Mouse (Mus musculus) MEL (cell line): ENCODE measurements around the gene Ddx55. TPM values are rescaled to one million over a fixed set of nuclear protein-coding genes. Genes with fewer than 3 reads are reported as not detected.
A peak's percentile ranks its signal among the peaks of the same experiment; 100 is the strongest.
"Not testable (repeated sequence)": the region's sequence is repeated elsewhere in the genome, so short reads cannot be mapped to it uniquely, and the experiment has no call there.

ENCODE experiments used
- DNase-seq: peaks from one replicate; pipeline ENCODE4 v3.0.0; 2011; ENCODE audit warnings: low read depth, low spot score
- H3K27ac ChIP-seq: 2 replicates; pipeline ENCODE4 v1.5.1; 2012; ENCODE audit warnings: low read depth, mild to moderate bottlenecking, control low read depth, low read length, moderate library complexity; ENCODE audit not compliant: control insufficient read depth
- H3K27me3 ChIP-seq, 2 experiments: fragments of 150-350 bp in 1 of 2; sonication (generic) in 1 of 2; 2 replicates each; pipeline ENCODE4 v1.6.1; 2012; ENCODE audit warnings: low read length in 2 of 2, mild to moderate bottlenecking in 2 of 2, improper control_type of control experiment in 1 of 2, moderate library complexity in 1 of 2; ENCODE audit not compliant: insufficient read depth in 2 of 2, control insufficient read depth in 1 of 2
- H3K36me3 ChIP-seq, 2 experiments: 2 replicates each; pipeline ENCODE4 v1.6.1; 2012 to 2014; ENCODE audit warnings: low read length in 2 of 2, improper control_type of control experiment in 1 of 2, inconsistent platforms in 1 of 2, mild to moderate bottlenecking in 1 of 2; ENCODE audit not compliant: insufficient read depth in 2 of 2, control insufficient read depth in 1 of 2
- H3K4me1 ChIP-seq, 2 experiments: fragments of 150-350 bp in 1 of 2; sonication (generic) in 1 of 2; 2 replicates each; pipeline ENCODE4 v1.6.1; 2012; ENCODE audit warnings: low read length in 2 of 2, improper control_type of control experiment in 1 of 2, mild to moderate bottlenecking in 1 of 2; ENCODE audit not compliant: insufficient read depth in 2 of 2, control insufficient read depth in 1 of 2
- H3K4me3 ChIP-seq, 2 experiments: fragments of 150-350 bp in 1 of 2; sonication (generic) in 1 of 2; 2 replicates each; pipeline ENCODE4 v1.5.1; 2012; ENCODE audit warnings: low read depth in 2 of 2, low read length in 2 of 2, mild to moderate bottlenecking in 2 of 2, moderate library complexity in 2 of 2, control low read depth in 1 of 2, improper control_type of control experiment in 1 of 2; ENCODE audit not compliant: control insufficient read depth in 1 of 2, insufficient read depth in 1 of 2
- H3K79me2 ChIP-seq: 2 replicates; pipeline ENCODE4 v1.6.1; 2012; ENCODE audit warnings: mild to moderate bottlenecking, low read length, moderate library complexity; ENCODE audit not compliant: control insufficient read depth, poor library complexity, insufficient read depth
- H3K9ac ChIP-seq: 2 replicates; pipeline ENCODE4 v1.6.1; 2012; ENCODE audit warnings: low read depth, mild to moderate bottlenecking, control low read depth, low read length, moderate library complexity; ENCODE audit not compliant: control insufficient read depth, poor library complexity, severe bottlenecking
- H3K9me3 ChIP-seq: fragments of 150-350 bp; sonication (generic); replicated peaks from 2 replicates; pipeline ENCODE4 v1.6.1; 2012; ENCODE audit warnings: mild to moderate bottlenecking, low read length, improper control_type of control experiment, moderate library complexity; ENCODE audit not compliant: insufficient read depth
- BHLHE40 ChIP-seq: IDR thresholded peaks from 2 replicates; pipeline ENCODE4 v1.6.1; 2012; ENCODE audit warnings: low read depth, mild to moderate bottlenecking, inconsistent platforms, low read length, improper control_type of control experiment, borderline replicate concordance
- CHD1 ChIP-seq: IDR thresholded peaks from 2 replicates; pipeline ENCODE4 v1.6.1; 2012; ENCODE audit warnings: low read depth, mild to moderate bottlenecking, inconsistent platforms, low read length, improper control_type of control experiment
- CTCF ChIP-seq, 3 experiments: IDR thresholded peaks in 2 of 3; conservative IDR thresholded peaks in 1 of 3; 2 replicates each; pipeline ENCODE4 v1.5.1; 2011 to 2012; ENCODE audit warnings: low read length in 3 of 3, low read depth in 2 of 3, mild to moderate bottlenecking in 2 of 3, improper control_type of control experiment in 1 of 3, inconsistent platforms in 1 of 3, mixed read lengths in 1 of 3, moderate library complexity in 1 of 3; ENCODE audit not compliant: control insufficient read depth in 1 of 3, insufficient read depth in 1 of 3, poor library complexity in 1 of 3, severe bottlenecking in 1 of 3
- EP300 ChIP-seq, 2 experiments: IDR thresholded peaks; 2 replicates each; pipeline ENCODE4 v1.6.1; 2011; ENCODE audit warnings: improper control_type of control experiment in 2 of 2, low read length in 2 of 2, low read depth in 1 of 2, mild to moderate bottlenecking in 1 of 2
- ETS1 ChIP-seq: IDR thresholded peaks from 2 replicates; pipeline ENCODE4 v1.6.1; 2012; ENCODE audit warnings: low read depth, mild to moderate bottlenecking, inconsistent platforms, low read length, improper control_type of control experiment, moderate library complexity
- JUND ChIP-seq: IDR thresholded peaks from 2 replicates; pipeline ENCODE4 v1.6.1; 2011; ENCODE audit warnings: low read depth, mild to moderate bottlenecking, improper control_type of control experiment, low read length
- POLR2A ChIP-seq, 2 experiments: IDR thresholded peaks; 2 replicates each; pipeline ENCODE4 v1.6.1; 2011 to 2012; ENCODE audit warnings: low read length in 2 of 2, mild to moderate bottlenecking in 2 of 2, control low read depth in 1 of 2, improper control_type of control experiment in 1 of 2, low read depth in 1 of 2, moderate library complexity in 1 of 2; ENCODE audit not compliant: control insufficient read depth in 1 of 2, insufficient read depth in 1 of 2, poor library complexity in 1 of 2
- POLR2AphosphoS2 ChIP-seq: IDR thresholded peaks from 2 replicates; pipeline ENCODE4 v1.6.1; 2011; ENCODE audit warnings: low read length, improper control_type of control experiment
- RAD21 ChIP-seq: IDR thresholded peaks from 2 replicates; pipeline ENCODE4 v1.6.1; 2011; ENCODE audit warnings: mild to moderate bottlenecking, low read depth, low read length, improper control_type of control experiment
- ZKSCAN1 ChIP-seq: IDR thresholded peaks from 2 replicates; pipeline ENCODE4 v1.6.1; 2012; ENCODE audit warnings: low read depth, mild to moderate bottlenecking, inconsistent platforms, low read length, improper control_type of control experiment, moderate library complexity
- ZMIZ1 ChIP-seq: IDR thresholded peaks from 2 replicates; pipeline ENCODE4 v1.6.1; 2012; ENCODE audit warnings: low read depth, mild to moderate bottlenecking, inconsistent platforms, low read length, improper control_type of control experiment, moderate library complexity
- ZNF384 ChIP-seq: IDR thresholded peaks from 2 replicates; pipeline ENCODE4 v1.6.1; 2012; ENCODE audit warnings: low read depth, mild to moderate bottlenecking, inconsistent platforms, low read length, improper control_type of control experiment
- polyA plus RNA-seq, 2 experiments: library from polyadenylated mRNA; stranded (reverse) in 1 of 2; unstranded in 1 of 2; fragments of >175 nt in 1 of 2; fragments of >200 nt in 1 of 2; gene quantifications; 2 replicates each; pipeline versions ENCODE4 v1.2.1 to v1.2.4; 2012; ENCODE audit warnings: low replicate concordance in 2 of 2, low read depth in 1 of 2; ENCODE audit not compliant: insufficient read length in 2 of 2, insufficient read depth in 1 of 2, missing spikeins in 1 of 2
- total RNA-seq: library from RNA; depleted of rRNA; stranded (reverse); fragments of 300-350 nt; gene quantifications from 2 replicates; pipeline ENCODE4 v1.2.3, GENCODE M21; 2012

The Ddx55 gene
- total and polyA plus RNA-seq, 3 experiments, result 33.8 to 43.2 TPM; not detected in 1

DNA sequence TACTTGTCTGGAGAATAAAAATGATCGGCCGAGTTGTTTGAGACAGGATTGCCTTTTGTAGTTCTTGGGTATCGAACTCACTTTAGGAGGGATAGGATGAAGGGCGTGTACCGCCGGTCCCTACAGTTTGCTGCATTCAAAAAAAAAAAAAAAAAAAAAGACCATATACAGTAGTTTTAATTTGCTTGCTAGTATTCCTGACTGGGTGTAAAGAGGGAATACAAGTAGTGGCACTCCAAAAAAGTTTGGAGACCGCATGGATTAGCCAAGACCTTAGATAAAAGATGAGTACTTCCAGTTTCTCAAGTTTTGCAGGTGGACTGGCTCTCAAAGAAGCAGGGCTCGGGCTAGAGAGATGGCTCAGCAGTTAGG is 11.1 kb upstream of the Ddx55 start (continued):
- TF ChIP-seq ETS1 (no peak), CHD1 (no peak), CTCF (IDR thresholded peaks at IDR 0.05 in 2 of 3, conservative IDR thresholded peaks at IDR 0.05 in 1 of 3; ENCODE audit: control insufficient read depth in 1 of 3, insufficient read depth in 1 of 3, low read depth in 2 of 3, low read length in 3 of 3, poor library complexity in 1 of 3, severe bottlenecking in 1 of 3) (no peak), JUND (no peak), ZKSCAN1 (no peak), RAD21 (no peak), ZNF384 (peak; percentile 60), EP300 (IDR thresholded peaks at IDR 0.05; ENCODE audit: low read depth in 1 of 2, low read length in 2 of 2) (no peak), POLR2A (IDR thresholded peaks at IDR 0.05; ENCODE audit: control insufficient read depth in 1 of 2, insufficient read depth in 1 of 2, low read depth in 1 of 2, low read length in 2 of 2, poor library complexity in 1 of 2) (0 out of 4 replicates have a peak, but pooled peaks of 1 of the 2 experiments have one; percentile 5), BHLHE40 (no peak)
- TF ChIP-seq, all 39 proteins: peak for 4

DNA sequence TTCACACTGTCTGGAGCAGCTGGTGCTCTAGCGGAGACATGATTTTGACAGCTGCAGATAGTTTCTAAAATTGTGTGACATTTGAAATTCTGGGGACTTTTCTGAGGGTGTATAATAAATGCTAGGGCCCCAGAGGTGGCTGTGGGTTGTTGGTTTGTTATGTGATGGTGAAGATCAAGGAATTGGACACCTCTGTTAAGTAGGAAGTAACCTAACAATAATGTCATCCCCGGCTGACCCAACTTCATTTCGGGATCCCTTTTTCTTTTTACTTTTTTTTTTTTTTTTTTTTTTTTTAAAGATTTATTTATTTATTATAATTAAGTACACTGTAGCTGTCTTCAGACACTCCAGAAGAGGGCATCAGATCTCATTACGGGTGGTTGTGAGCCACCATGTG is 1.9 kb upstream of the Ddx55 start:
- Histone ChIP-seq H3K79me2 (peaks cover 23% of the 10 kb centered on the region), H3K36me3 (peaks cover 0 to 31% of the 10 kb centered on the region in 2 experiments; a peak in 3 of 4 replicates)
- not testable (repeated sequence) for H3K9me3 ChIP-seq, DNase-seq, H3K4me3 ChIP-seq, H3K27ac ChIP-seq, H3K4me1 ChIP-seq, H3K9ac ChIP-seq, H3K27me3 ChIP-seq
- peak; percentile 72 for TF ChIP-seq ZNF384

DNA sequence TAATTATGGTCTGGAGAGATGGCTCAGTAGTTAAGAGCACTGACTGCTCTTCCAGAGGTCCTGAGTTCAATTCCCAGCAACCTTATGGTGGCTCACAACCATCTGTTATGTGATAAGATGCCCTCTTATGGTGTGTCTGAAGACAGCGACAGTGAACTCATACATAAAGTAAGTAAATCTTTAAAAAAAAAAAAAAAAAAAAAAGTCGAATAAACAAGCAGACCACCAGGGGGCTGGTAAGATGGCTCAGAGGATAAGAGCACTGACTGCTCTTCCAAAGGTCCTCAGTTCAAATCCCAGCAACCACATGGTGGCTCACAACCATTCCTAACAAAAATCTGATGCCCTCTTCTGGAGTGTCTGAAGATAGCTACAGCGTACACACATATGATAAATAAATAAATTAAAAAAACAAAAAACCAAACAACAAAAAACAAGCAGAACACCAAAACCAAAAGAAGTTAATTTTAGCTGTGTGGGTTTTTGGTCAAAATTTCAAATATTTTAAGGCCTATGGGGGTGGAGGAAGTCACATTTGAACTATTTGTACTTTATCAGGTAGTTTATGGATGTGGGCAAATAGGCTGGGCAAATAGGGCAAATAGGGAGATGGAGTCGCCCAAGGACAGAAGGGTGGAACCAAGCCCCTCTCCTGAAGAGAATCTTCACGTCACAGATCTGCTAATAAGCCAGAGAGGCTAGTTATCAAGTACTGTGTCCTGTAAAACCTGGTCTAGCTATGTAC is 1.1 kb upstream of the Ddx55 start:
- peaks cover 0 to 23% of the 10 kb centered on the region in 2 experiments; a peak in 3 of 4 replicates for H3K36me3 ChIP-seq
- H3K4me3 ChIP-seq, result peak overlapping the region; percentile 63 to 97
- H3K9me3 ChIP-seq, H3K4me1 ChIP-seq, H3K27me3 ChIP-seq: not testable (repeated sequence)
- peaks cover 21% of the 10 kb centered on the region for H3K79me2 ChIP-seq
- peak overlapping the region; percentile 78 for H3K9ac ChIP-seq
- TF ChIP-seq CHD1, result 0 out of 2 replicates have a peak, but pooled peaks have one; percentile 8
- peak in 1 of 3 experiments; percentile 22; a peak in 2 of 6 replicates for TF ChIP-seq CTCF (IDR thresholded peaks at IDR 0.05 in 2 of 3, conservative IDR thresholded peaks at IDR 0.05 in 1 of 3; ENCODE audit: control insufficient read depth in 1 of 3, insufficient read depth in 1 of 3, low read depth in 2 of 3, low read length in 3 of 3, poor library complexity in 1 of 3, severe bottlenecking in 1 of 3)
- 0 out of 2 replicates have a peak, but pooled peaks have one; percentile 53 for TF ChIP-seq ZMIZ1
- peak; percentile 64 for TF ChIP-seq ZNF384
- peak; percentile 43 for TF ChIP-seq POLR2AphosphoS2
- peak overlapping the region; percentile 63 for H3K27ac ChIP-seq
- DNase-seq, result peak; percentile 53
